Mouse (Mus musculus): ENCODE results near the gene Epop. TPM values are rescaled to one million over a fixed set of nuclear protein-coding genes. Genes with fewer than 3 reads are reported as not detected.

Epop gene
- total RNA-seq (2021), result 10 to 100 TPM; 77.4 to 92.2 TPM

- intact Hi-C loops (cut with DNase I), result loop anchor here (5.0 kb wide), 1 partner anchor 222 kb away; no protein-coding TSS in a partner anchor
- peak; percentile 93 to 97 for DNase-seq (ENCODE audit: low spot score in 2 of 2)
These were observed at the start of gene Epop for GRCm38 (mm10) chr11:97629576-97629975. Gene Epop, minus strand, starts transcription at chr11:97629702.

- no peak for DNase-seq (ENCODE audit: low spot score in 2 of 2)
- intact Hi-C loops (cut with DNase I), result no loop called here
These were observed 48.8 kb upstream of the Epop start for GRCm38 (mm10) chr11:97678301-97678700.

- DNase-seq (ENCODE audit: low spot score in 2 of 2), result no peak
These were observed 48.3 kb upstream of the Epop start for GRCm38 (mm10) chr11:97677842-97678241.

GRCm38 (mm10) chr11:97677381-97677780 is 47.9 kb upstream of the Epop start:
- no peak for DNase-seq (ENCODE audit: low spot score in 2 of 2)
- intact Hi-C loops (cut with DNase I), result no loop called here

More at GRCm38 (mm10) chr11:97677842-97678241, 48.3 kb upstream of the Epop start:
- intact Hi-C loops (cut with DNase I), result no loop called here

GRCm38 (mm10) chr11:97676050-97676754 is 46.7 kb upstream of the Epop start:
- intact Hi-C loops (cut with DNase I), result no loop called here
- no peak for DNase-seq (ENCODE audit: low spot score in 2 of 2)

GRCm38 (mm10) chr11:97673148-97673547 is 43.6 kb upstream of the Epop start:
- intact Hi-C loops (cut with DNase I), result no loop called here
- DNase-seq (ENCODE audit: low spot score in 2 of 2), result no peak

- intact Hi-C loops (cut with DNase I), result no loop called here
- no peak for DNase-seq (ENCODE audit: low spot score in 2 of 2)
These were observed 41.6 kb upstream of the Epop start for GRCm38 (mm10) chr11:97671177-97671527.

- peak in 1 of 2 experiments; percentile 78 for DNase-seq (ENCODE audit: low spot score in 2 of 2)
- intact Hi-C loops (cut with DNase I), result no loop called here
These were observed 41.0 kb upstream of the Epop start for GRCm38 (mm10) chr11:97670234-97671176.

GRCm38 (mm10) chr11:97669829-97670228 is 40.3 kb upstream of the Epop start:
- intact Hi-C loops (cut with DNase I), result no loop called here
- DNase-seq (ENCODE audit: low spot score in 2 of 2), result peak; percentile 47 to 68

GRCm38 (mm10) chr11:97669268-97669667 is 39.8 kb upstream of the Epop start:
- intact Hi-C loops (cut with DNase I), result no loop called here
- DNase-seq (ENCODE audit: low spot score in 2 of 2), result no peak

GRCm38 (mm10) chr11:97668160-97668559 is 38.7 kb upstream of the Epop start:
- DNase-seq (ENCODE audit: low spot score in 2 of 2), result no peak
- intact Hi-C loops (cut with DNase I), result no loop called here

- intact Hi-C loops (cut with DNase I), result no loop called here
- DNase-seq (ENCODE audit: low spot score in 2 of 2), result no peak
These were observed 37.3 kb upstream of the Epop start for GRCm38 (mm10) chr11:97666794-97667193.

GRCm38 (mm10) chr11:97666221-97666620 is 36.7 kb upstream of the Epop start:
- DNase-seq (ENCODE audit: low spot score in 2 of 2), result no peak
- intact Hi-C loops (cut with DNase I), result no loop called here

- intact Hi-C loops (cut with DNase I), result no loop called here
- DNase-seq (ENCODE audit: low spot score in 2 of 2), result no peak
These were observed 35.9 kb upstream of the Epop start for GRCm38 (mm10) chr11:97665431-97665830.

GRCm38 (mm10) chr11:97664771-97665240 is 35.3 kb upstream of the Epop start:
- DNase-seq (ENCODE audit: low spot score in 2 of 2), result no peak
- intact Hi-C loops (cut with DNase I), result loop anchor here (5.0 kb wide), 1 partner anchor 32 kb away; no protein-coding TSS in a partner anchor

GRCm38 (mm10) chr11:97664339-97664665 is 34.8 kb upstream of the Epop start:
- DNase-seq (ENCODE audit: low spot score in 2 of 2), result no peak
- intact Hi-C loops (cut with DNase I), result loop anchor here (5.0 kb wide), 1 partner anchor 33 kb away; no protein-coding TSS in a partner anchor

- intact Hi-C loops (cut with DNase I), result loop anchor here (1.0 to 5.0 kb wide), 2 partner anchors 33 to 34 kb away; no protein-coding TSS in a partner anchor
- DNase-seq (ENCODE audit: low spot score in 2 of 2), result no peak
These were observed 34.2 kb upstream of the Epop start for GRCm38 (mm10) chr11:97663528-97664338.

GRCm38 (mm10) chr11:97662893-97663527 is 33.5 kb upstream of the Epop start, which contains the start of gene Mllt6:
Gene Mllt6, plus strand, starts transcription at chr11:97663414.
- DNase-seq (ENCODE audit: low spot score in 2 of 2), result peak; percentile 70 to 80
- intact Hi-C loops (cut with DNase I), result loop anchor here (1.0 to 5.0 kb wide), 2 partner anchors 33 to 34 kb away; no protein-coding TSS in a partner anchor

All from left cerebral cortex, postnatal 25 days (tissue).